Mouse (Mus musculus) neutrophil, adult 65 days (primary cell): Measurements from ENCODE around the gene Tmem183a. TPM values are rescaled to one million over a fixed set of nuclear protein-coding genes. Genes with fewer than 3 reads are reported as not detected.

Experiments used
- total RNA-seq: library from RNA; stranded (reverse); gene quantifications from 2 replicates; pipeline ENCODE4 v1.2.4, GENCODE M21; 2023

Gene Tmem183a
- total RNA-seq = 50.6 and 88.1 TPM in 2 replicates

DNA sequence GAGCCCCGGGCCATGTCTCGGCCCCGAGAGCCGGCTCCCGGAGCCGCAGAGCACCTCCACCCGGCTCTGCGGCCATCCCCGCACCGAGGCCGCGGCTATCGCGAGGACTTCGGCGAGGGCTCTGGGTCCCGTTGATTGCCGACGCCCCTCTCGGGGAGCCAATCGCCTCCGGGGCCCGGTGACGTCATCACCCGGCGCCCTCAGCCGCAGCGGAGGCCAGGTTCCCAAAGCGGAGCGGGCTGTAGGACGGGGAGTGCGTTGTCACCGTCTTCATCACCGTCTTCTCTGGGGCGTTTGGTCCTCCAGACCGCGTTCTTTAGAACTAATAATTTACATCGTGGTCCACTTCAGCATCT lies at the start of gene Tmem183a:
TSS of gene Tmem183a (minus strand) at position 123 of the 356 bp plus-strand sequence.

DNA sequence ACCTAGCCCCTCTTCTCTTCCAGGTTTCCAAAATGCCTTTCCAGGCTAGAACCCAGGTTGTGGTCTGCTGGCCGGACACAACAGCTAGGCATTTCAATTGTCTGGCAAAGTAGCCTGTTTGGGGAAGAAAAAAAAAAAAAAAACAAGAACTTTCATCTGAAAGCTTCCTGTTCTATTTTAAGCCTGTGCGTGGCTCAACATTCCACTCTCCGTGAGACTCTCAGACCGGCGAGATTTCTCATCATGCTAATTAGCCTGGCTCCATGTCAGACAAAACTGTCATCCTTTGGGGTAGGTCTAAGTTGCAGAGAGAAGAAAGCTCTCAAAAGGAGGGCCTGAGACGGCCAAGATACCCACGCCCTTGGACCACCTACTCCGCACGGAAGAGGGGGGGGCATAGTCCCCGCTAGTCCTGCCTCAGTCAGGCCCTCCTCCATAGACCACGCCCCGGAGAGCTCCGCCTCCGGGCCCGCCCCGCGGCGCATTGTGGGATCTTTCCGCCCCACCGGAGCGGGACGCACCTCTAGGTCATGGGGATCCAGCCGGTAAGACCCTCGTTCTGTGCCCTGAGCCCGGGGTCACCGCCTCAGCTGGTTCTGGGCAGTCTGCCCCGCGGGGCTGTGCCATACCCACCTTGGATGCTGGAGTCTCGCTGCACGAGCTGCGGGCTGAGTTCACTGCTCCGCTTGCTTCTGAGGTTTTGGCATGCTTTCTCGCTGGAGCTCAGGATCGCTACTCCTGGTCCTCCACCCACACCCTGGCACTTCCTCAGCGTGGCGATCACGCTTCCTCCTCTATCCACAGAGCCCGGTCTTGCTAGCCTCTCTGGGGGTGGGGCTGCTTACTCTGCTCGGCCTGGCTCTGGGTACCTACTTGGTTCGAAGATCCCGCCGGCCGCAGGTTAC lies 44.0 kb upstream of the Tmem183a start, which contains the start of gene Cyb5r1:
TSS of gene Cyb5r1 (plus strand) at position 51 of the 905 bp plus-strand sequence.

DNA sequence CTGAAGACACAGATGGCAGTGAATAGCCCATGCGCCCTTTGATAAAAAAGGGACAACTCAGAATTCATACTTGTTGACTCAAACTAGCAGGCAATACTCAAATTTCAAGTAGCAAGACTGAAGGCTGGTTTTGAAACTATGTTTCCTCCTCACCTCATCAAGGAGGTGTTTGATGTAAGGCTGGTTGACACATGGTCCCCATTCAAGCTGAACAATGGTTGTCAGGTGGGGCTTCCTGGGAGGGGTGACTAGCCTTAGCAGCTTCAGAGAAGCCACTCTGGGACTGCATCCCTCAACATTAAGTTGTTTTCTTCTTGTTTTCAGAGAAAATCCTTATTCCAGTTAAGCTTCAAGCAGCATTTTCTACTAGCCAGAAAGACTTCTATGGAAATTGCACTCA lies 23.9 kb upstream of the Tmem183a start, which contains the start of gene 4933406M09Rik:
TSS of gene 4933406M09Rik (plus strand) at position 275 of the 400 bp plus-strand sequence.

DNA sequence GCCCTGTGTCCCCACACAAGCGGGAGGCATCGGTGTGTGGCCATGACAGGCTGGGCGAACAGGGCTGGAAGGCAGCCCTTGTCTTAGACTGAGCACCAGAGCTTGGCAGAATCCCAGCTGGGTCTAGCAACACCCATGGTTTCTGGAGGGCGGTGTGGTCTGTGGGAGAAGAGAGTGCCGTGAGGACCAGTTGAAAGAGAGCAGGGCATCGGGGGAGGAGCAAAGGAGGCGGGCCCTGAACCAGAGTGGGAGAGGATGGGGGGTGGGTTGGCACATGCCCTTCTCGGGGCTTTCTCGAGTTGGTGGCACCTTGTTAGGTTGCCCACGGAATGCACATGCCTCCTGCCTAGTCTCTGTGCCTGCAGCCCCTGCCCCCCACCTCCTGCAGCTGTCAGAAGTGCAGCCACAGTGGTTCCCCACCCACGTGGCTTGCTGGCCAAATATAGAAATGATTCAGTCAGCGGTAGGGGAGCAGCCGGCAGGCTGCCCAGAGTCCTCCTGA lies 29.0 kb downstream of the Tmem183a start, which contains the start of gene Ppfia4:
TSS of gene Ppfia4 (minus strand) at position 159 of the 502 bp plus-strand sequence.

Other genes starting within 250 kb of the Tmem183a start
- gene Chil1, start 179.8 kb downstream of the Tmem183a start, total RNA-seq = 576 and 719 TPM in 2 replicates
- gene Mybph, start 168.5 kb downstream of the Tmem183a start, total RNA-seq = 0.19 and 0.84 TPM in 2 replicates
- gene Adora1, start 126.5 kb downstream of the Tmem183a start, total RNA-seq = not detected in 2 replicates
- not detected in 2 replicates for gene Myog, start 72.0 kb downstream of the Tmem183a start, total RNA-seq
- gene Ppfia4, start 29.1 kb downstream of the Tmem183a start, total RNA-seq = 6.5 and 8.7 TPM in 2 replicates
- gene 4933406M09Rik, start 24.0 kb upstream of the Tmem183a start, total RNA-seq = not detected in 2 replicates
- gene Cyb5r1, start 43.6 kb upstream of the Tmem183a start, total RNA-seq = 65.4 and 71.9 TPM in 2 replicates
- 495 and 609 TPM in 2 replicates for gene Adipor1, start 53.4 kb upstream of the Tmem183a start, total RNA-seq
- 29.9 and 31.7 TPM in 2 replicates for gene Klhl12, start 93.6 kb upstream of the Tmem183a start, total RNA-seq
- 17.1 and 18.8 TPM in 2 replicates for gene Rabif, start 132.7 kb upstream of the Tmem183a start, total RNA-seq
- not detected in 2 replicates for gene Mgat4e, start 187.7 kb upstream of the Tmem183a start, total RNA-seq
- gene Kdm5b, start 198.2 kb upstream of the Tmem183a start, total RNA-seq = 47.3 and 74.6 TPM in 2 replicates